Mouse (Mus musculus): ENCODE measurements around the gene Ifitm10.
"Not testable (repeated sequence)": the region's sequence is repeated elsewhere in the genome, so short reads cannot be mapped to it uniquely, and the experiment has no call there.

Gene Ifitm10

GRCm38 (mm10) chr7:142360743-142361142, 12.8 kb downstream of the Ifitm10 start:
- DNase-seq (ENCODE audit: low spot score) = no peak

GRCm38 (mm10) chr7:142359129-142359528, 14.4 kb downstream of the Ifitm10 start:
- DNase-seq (ENCODE audit: low spot score) = no peak

- no peak for DNase-seq (ENCODE audit: low spot score)
Measured at GRCm38 (mm10) chr7:142357566-142357965, 16.0 kb downstream of the Ifitm10 start.

- no peak for DNase-seq (ENCODE audit: low spot score)
Measured at GRCm38 (mm10) chr7:142354661-142355233, 18.8 kb downstream of the Ifitm10 start.

GRCm38 (mm10) chr7:142353854-142354253, 19.7 kb downstream of the Ifitm10 start:
- no peak for DNase-seq (ENCODE audit: low spot score)

GRCm38 (mm10) chr7:142351569-142351968, 22.0 kb downstream of the Ifitm10 start:
- DNase-seq (ENCODE audit: low spot score) = no peak

- no peak for DNase-seq (ENCODE audit: low spot score)
Measured at GRCm38 (mm10) chr7:142349308-142349961, 24.1 kb downstream of the Ifitm10 start.

- no peak for DNase-seq (ENCODE audit: low spot score)
Measured at GRCm38 (mm10) chr7:142347542-142347941, 26.0 kb downstream of the Ifitm10 start.

GRCm38 (mm10) chr7:142342247-142342640, 31.3 kb downstream of the Ifitm10 start:
- no peak for DNase-seq (ENCODE audit: low spot score)

GRCm38 (mm10) chr7:142341564-142342246, 31.8 kb downstream of the Ifitm10 start:
- no peak for DNase-seq (ENCODE audit: low spot score)

GRCm38 (mm10) chr7:142340269-142340970, 33.1 kb downstream of the Ifitm10 start:
- DNase-seq (ENCODE audit: low spot score) = no peak

- no peak for DNase-seq (ENCODE audit: low spot score)
Measured at GRCm38 (mm10) chr7:142335151-142335550, 38.4 kb downstream of the Ifitm10 start.

GRCm38 (mm10) chr7:142334246-142334645, 39.3 kb downstream of the Ifitm10 start:
- peak; percentile 97 for DNase-seq (ENCODE audit: low spot score)

GRCm38 (mm10) chr7:142332741-142333140, 40.8 kb downstream of the Ifitm10 start:
- DNase-seq (ENCODE audit: low spot score) = not testable (repeated sequence)

GRCm38 (mm10) chr7:142331281-142331680, 42.3 kb downstream of the Ifitm10 start:
- no peak for DNase-seq (ENCODE audit: low spot score)

GRCm38 (mm10) chr7:142330271-142330724, 43.3 kb downstream of the Ifitm10 start:
- DNase-seq (ENCODE audit: low spot score) = peak; percentile 33

GRCm38 (mm10) chr7:142328507-142328906, 45.0 kb downstream of the Ifitm10 start:
- DNase-seq (ENCODE audit: low spot score) = peak; percentile 64

GRCm38 (mm10) chr7:142326714-142327445, 46.7 kb downstream of the Ifitm10 start:
- DNase-seq (ENCODE audit: low spot score) = peak; percentile 39

GRCm38 (mm10) chr7:142323396-142324117, 50.0 kb downstream of the Ifitm10 start:
- no peak for DNase-seq (ENCODE audit: low spot score)

GRCm38 (mm10) chr7:142322641-142323040, 50.9 kb downstream of the Ifitm10 start:
- DNase-seq (ENCODE audit: low spot score) = no peak
